Mouse (Mus musculus): ENCODE data around the gene Senp2.

The Senp2 gene

GRCm38 (mm10) chr16:22015569-22015968 lies 6.3 kb downstream of the Senp2 start:
- intact Hi-C loops (cut with DNase I): loop anchor here (5.0 kb wide), 1 partner anchor 178 kb away; no protein-coding TSS in a partner anchor

DNA sequence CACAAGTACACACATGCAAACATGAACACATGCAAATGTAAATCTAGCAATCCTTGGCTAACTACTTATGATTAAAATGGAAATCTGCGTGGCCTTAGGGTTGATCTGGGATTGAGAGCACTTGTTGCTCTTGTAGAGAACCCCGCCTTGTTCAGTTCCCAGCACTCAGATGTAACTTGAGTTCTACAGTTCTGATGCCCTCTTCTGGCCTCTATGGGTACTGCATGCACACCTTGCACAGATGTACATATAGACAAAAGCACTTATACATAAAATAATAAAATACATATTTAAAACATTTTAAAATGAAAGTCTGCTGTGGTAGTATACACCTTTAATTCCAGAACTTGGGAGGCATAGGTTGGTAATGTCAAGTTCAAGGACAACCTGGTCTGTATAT lies 12.8 kb downstream of the Senp2 start:
- intact Hi-C loops (cut with DNase I): no loop called here

GRCm38 (mm10) chr16:22027474-22027873 lies 18.2 kb downstream of the Senp2 start:
- intact Hi-C loops (cut with DNase I): no loop called here

DNA sequence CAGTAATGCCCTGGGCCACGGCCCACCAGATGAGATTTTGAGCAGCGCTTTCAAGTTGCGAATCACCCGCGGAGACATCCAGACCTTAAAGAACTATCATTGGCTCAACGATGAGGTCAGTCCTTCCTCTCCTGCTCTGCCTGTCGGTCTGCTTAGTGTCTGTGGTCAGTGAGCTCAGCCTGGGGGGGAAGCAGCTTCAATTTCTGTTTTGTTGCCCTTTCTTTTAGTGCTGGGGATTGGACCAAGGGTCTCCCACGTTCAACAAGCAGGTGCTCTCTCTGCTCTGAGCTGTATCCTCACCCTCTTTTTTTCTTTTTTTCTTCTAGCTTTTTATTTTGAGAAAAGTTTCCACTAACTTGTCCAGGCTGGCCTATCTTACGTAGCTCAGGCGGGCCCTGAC lies 29.3 kb downstream of the Senp2 start:
- intact Hi-C loops (cut with DNase I): no loop called here

- intact Hi-C loops (cut with DNase I): no loop called here
Observed at GRCm38 (mm10) chr16:22039978-22040377, 30.7 kb downstream of the Senp2 start.

DNA sequence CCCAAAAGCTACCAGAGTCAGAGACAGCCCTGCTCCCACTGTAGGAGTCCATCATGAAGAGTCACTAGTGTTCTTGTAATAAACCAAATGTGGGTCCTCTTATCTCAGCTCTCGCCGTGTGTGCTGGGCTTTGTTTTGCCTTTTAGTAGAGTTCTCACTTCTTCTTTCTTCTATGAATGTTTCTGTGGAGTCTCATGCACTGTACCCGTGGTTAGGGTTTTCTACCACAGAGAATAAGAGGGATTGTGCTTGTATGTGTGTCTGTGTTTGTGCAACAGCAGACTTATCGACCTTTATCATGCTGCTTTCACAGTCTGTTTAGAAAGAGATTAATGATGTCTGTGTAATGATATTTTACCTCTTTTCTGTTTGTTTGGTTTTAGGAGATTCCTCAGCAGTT lies 34.5 kb downstream of the Senp2 start:
- intact Hi-C loops (cut with DNase I): no loop called here

DNA sequence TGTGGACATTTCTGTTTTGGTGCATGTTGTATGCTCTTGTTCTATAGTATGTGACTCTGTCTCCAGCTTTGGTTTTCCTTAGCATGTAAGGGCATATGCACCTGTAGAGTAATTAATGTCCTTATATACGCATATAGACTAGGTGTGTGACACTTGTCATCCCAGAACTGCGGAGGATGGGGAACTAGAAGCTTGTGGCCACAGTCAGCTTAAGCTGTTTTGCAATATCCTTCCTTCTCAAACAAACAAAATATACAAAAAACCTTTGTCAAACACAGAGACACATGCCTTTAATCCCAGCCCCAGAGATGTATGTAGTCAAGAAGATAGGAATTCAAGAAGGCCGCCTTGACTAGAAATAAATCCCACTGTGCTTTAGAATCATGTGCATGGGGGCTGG lies 36.6 kb downstream of the Senp2 start:
- intact Hi-C loops (cut with DNase I): no loop called here

- intact Hi-C loops (cut with DNase I): no loop called here
Observed at GRCm38 (mm10) chr16:22046739-22047366, 37.6 kb downstream of the Senp2 start.

- intact Hi-C loops (cut with DNase I): no loop called here
Observed at GRCm38 (mm10) chr16:22053411-22053810, 44.1 kb downstream of the Senp2 start.

- intact Hi-C loops (cut with DNase I): no loop called here
Observed at GRCm38 (mm10) chr16:22057498-22057897, 48.2 kb downstream of the Senp2 start.

DNA sequence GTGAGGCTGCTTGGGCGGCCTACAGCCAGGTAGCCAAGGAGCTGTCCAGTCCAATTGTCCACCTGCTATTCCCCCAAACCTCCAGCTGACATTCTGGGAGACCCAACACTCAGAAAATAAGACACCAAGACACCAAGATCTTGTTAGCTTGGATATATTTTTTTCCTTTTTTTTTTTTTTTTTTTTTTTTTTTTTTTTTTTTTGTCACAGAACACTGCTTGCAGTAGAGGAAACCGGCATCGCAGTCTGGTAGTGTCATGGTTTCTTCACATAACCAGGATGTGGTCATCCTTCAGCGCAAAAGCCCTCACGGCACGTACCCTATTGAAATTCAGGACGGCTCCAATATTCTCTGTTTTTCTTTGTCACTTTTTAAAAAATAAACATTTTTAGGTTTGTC lies 49.6 kb downstream of the Senp2 start:
- intact Hi-C loops (cut with DNase I): no loop called here

- intact Hi-C loops (cut with DNase I): no loop called here
Observed at GRCm38 (mm10) chr16:22060416-22060815, 51.1 kb downstream of the Senp2 start.

GRCm38 (mm10) chr16:22061555-22062160 lies 52.4 kb downstream of the Senp2 start:
- intact Hi-C loops (cut with DNase I): no loop called here

- intact Hi-C loops (cut with DNase I): no loop called here
Observed at GRCm38 (mm10) chr16:22062284-22062683, 53.0 kb downstream of the Senp2 start.

- intact Hi-C loops (cut with DNase I): no loop called here
Observed at GRCm38 (mm10) chr16:22065536-22065935, 56.3 kb downstream of the Senp2 start.

DNA sequence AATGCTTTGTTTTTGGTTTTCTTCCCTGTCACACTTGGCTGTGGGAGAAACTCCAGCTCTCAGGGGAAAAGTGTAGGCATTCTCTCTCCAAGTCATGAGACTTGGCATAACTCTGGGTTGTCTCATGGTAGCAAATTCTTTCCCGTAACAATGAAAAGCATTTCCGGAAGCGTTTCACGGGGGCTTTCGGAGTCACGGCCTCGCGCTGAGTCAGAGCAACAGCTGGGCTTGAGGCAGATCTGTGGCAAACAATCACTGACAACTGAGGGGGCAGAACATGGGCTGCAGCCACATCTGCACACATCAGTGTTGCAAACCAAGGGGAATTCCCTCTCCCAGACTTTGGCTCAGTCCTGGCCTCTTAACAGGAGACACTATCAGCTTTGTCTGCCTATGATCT lies 58.1 kb downstream of the Senp2 start:
- intact Hi-C loops (cut with DNase I): no loop called here

DNA sequence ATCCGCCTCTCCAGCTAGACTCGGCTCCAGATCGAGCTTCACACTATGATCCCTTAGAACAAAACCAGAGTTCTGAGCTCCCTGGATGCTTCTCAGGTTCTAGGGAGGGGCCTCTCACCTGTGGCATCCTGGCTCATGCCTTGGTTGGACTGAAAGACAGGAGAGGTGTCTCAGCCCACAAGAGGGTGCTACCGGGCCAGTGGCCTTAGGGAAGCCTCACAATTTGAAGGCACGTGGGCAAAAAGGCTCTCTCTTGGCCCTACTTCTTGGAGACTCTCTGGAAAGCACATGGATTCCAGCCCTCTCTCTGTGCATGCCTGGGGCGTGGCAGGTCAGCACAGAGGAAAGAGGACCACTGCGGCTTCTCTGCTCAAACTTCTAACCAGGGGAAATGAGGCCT lies 62.1 kb downstream of the Senp2 start:
- intact Hi-C loops (cut with DNase I): no loop called here

DNA sequence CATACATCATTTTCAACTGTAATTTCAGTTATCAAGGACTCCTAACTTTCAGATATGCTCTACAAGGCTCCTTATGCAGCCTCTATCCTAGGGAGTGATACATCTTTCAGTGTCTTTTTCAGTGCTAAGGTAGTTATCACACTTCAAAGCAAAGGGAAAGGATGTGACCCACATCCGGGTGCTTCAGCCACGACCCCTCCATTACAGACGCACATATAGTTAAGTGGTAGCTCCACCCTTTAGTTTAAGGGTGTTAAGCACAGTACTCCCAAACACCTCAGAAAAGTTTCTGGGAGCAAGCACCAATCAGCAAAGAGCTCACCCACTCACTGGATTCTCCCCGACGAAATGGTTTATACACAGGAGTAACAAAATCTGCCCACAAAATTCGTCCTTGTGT lies 65.8 kb downstream of the Senp2 start:
- intact Hi-C loops (cut with DNase I): no loop called here

GRCm38 (mm10) chr16:22075829-22076619 lies 66.7 kb downstream of the Senp2 start:
- intact Hi-C loops (cut with DNase I): no loop called here

DNA sequence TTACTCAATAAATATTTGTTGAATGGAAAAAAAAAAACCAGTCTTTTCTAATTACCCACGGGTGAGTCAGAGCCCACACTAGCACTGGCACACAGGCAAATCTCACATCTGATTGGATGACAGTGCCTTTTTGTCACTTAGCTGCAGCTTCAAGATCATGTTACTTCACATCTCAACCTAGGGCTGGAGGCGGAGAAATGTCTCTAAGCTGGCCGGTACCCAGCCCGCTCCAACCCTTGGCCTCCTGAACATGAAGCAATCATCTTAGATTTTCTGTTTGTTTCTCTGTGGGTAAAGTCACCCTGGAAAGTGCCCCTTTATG lies 67.3 kb downstream of the Senp2 start:
- intact Hi-C loops (cut with DNase I): no loop called here

DNA sequence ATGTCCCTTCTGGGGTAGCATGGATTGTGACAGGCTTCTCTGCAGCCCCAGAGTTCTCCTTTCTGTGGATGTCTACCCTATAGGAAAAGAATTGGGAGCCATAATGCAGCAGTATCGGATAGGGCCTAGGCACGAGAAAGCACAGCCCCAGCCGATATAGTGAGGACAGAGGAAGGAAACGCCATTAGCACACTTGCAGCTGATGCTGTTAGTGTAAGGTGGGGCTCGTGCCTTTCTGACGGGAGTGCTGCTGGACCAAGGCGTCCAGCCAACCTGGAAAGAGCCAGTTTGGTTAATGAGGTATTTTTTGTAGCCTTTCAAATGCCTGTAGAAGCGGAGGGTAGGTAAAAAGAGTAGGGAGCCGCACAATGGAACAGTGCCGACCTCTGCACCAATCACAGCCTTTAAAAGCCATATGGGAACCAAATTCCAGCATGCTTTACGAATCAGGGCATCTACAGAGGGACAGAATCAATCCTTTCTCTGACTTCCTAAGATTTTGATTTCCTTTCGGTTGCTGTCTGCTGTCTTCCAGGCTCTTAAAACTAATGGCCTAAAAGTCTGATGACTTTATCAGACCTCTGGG lies 70.9 kb downstream of the Senp2 start:
- intact Hi-C loops (cut with DNase I): no loop called here

- intact Hi-C loops (cut with DNase I): no loop called here
Observed at GRCm38 (mm10) chr16:22085411-22085810, 76.1 kb downstream of the Senp2 start.

Data from adrenal gland (tissue).